Mouse (Mus musculus): ENCODE data around the gene Gata2. TPM values are rescaled to one million over a fixed set of nuclear protein-coding genes. Genes with fewer than 3 reads are reported as not detected.
"Not testable (repeated sequence)": the region's sequence is repeated elsewhere in the genome, so short reads cannot be mapped to it uniquely, and the experiment has no call there.

Gata2 gene
- total RNA-seq (2021) = 26.3 and 36.4 TPM in 2 replicates
- long read RNA-seq, experiment 1, transcript Gata2-201 (6 exons, 3,571 nt) = major isoform, 46 of 77 reads
- long read RNA-seq, experiment 1, transcript Gata2-202 (6 exons, 3,135 nt) = minor isoform, 15 of 77 reads
- long read RNA-seq, experiment 1, partial matches to known transcripts = 3 of 77 reads
- long read RNA-seq, experiment 1, other reads (novel, unspliced or antisense) = 13 of 77 reads
- long read RNA-seq, experiment 2, transcript Gata2-201 (6 exons, 3,571 nt) = major isoform, 40 of 66 reads
- long read RNA-seq, experiment 2, transcript Gata2-202 (6 exons, 3,135 nt) = minor isoform, 8 of 66 reads
- long read RNA-seq, experiment 2, partial matches to known transcripts = 18 of 66 reads
- long read RNA-seq, experiment 2, other reads (novel, unspliced or antisense) = 0 of 66 reads

DNA sequence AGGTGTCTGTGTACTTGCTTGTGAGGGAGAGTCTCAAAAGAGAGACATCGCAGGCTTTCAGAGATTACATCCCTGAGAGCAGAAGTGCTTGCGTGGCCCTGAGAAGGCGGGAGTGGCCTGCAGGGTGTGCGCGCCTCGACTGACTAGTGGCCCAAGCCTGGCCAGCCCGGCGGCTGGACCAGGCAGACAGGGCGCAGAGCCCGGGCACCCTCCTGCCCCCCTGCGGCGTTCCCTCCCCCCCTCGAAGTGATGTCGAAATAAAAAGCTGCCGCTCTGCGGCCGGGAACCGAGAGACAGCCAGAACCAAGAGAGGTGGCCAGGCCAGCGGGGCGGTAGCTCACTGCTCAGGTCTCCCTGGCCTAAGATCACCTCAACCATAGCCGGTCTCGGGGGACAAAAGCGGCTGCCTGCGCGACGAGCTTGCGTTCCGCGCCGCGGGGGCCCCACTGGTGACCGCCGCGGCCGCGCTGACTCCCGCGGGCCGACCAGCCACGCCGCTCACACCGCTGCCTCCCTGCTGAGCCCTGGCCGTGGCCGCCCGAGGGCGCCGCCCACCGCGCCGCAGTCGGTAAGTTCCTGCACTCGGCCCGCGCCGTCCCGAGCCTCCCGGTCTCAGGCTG lies at the start of gene Gata2:
Gene Gata2, plus strand, starts transcription at position 459 of the 620 bp plus-strand sequence.
- DNase-seq = peak; percentile 75

DNA sequence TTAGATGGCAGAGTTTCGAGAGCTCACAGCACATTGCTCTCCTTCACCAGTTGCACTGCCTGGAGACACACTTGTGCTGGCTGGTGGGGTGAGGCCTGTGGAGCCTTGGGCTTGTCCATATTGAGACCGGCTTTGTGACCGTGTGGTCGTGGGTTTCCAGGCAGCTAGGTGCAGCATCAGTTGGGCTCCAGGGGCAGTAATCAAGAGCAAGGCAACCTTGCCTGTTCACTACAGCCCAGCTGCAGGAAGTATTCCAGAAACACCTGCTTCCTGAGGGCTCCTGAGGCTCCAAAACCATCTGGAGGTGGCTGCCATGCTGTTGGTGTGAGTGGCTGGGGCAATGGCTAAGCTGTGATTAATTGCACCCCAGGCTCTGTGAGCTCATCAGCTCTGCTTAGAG lies 47.9 kb upstream of the Gata2 start:
- DNase-seq = no peak

DNA sequence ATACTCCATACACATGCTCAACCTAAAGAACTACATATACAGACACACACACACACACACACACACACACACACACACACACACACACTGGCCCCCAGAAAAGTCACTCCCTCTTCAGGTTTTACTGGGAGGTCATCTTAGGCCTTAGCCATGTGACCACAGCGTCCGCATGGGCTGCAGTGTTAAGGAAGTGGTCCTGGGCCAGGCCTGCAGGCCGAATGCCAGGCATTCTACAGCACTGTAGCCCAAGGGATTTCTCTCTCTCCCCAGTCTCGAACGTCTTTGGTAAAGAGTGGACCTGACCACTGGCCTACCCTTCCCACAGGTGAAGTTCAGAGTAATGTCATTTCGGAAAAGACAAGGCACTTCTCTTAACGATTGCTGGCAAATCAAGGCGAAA lies 47.1 kb upstream of the Gata2 start:
- DNase-seq = no peak

DNA sequence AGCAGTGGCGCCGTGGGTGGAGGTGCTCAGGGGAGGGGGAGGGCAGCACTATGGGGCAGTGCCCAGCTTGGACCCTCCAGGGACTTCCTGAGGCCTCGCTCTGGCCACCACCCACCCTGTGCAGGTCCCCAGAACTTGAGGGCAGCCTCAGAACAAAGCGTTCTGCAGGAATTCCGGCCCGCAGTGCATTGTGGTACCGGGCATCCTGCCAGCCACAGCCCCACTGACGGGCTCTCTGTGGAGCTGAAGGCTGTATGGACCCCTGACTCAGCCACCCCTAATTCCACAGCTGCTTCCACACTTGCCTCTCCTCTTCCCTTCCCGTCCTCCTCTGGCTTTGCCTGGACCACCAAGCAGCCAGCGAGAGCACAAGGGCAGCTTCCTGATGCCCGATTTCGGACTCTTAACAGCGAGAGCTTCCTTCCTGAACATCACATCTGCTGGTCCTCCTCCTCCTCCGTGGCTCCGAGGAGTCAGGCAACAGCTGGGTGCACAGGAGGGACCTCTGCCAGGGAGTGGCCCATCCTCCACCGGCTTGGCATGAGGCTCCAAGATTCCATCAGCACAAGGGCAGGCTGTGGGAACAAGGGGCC lies 46.2 kb upstream of the Gata2 start:
- DNase-seq = peak; percentile 77

DNA sequence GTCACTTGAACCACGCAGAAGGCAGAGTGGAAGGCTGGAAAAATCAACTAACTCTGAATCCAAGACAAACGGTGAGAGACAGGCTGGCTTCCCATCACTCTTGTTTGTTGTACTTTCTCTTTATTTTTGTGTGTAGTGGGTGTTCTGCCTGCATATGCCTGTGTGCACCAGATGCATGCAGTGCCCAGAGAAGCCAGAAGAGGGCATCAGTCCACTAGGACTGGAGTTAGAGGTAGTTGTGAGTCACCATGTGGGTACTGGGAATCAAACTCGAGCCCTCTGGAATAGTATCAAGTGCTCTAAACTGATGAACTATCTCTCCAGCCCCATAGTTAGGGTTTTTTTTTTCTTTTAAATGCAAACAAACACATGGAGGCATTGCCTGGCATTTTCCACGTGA lies 42.4 kb upstream of the Gata2 start:
- no peak for DNase-seq

GRCm38 (mm10) chr6:88152127-88152705 lies 41.5 kb upstream of the Gata2 start:
- peak; percentile 79 for DNase-seq

DNA sequence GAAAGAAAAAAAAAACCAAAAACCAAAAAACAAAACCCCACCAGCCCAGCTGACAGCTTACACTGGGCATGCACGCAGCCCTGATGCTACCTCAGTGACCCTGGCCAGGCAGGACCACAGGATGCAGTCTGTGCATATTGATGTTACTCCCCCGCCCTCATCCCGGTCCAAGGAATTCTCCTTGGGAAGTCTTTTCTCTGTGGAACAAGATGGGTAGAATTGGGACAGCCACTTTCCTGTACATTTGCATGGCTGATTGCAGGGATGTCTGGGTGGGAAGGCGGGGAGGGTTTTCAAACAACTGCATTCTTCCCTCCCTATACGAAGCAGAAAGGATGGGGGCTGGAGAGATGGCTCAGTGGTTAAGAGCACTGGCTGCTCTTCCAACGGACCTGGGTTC lies 40.7 kb upstream of the Gata2 start:
- DNase-seq = no peak

DNA sequence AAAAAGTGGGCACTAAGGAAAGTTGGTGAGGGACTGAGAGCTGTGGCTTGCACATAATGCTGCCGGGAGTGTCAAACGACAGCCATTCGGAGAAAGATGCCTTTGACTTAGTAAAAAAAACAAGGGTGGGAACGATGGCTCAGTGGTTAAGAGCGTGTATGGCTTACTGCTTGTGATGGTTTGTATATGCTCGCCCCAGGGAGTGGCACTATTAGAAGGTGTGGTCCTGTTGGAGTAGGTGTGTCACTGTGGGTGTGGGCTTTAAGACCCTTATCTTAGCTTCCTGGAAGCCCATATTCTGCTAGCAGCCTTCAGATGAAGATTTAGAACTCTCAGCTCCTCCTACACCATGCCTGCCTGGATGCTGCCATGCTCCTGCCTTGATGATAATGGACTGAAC lies 38.1 kb upstream of the Gata2 start:
- not testable (repeated sequence) for DNase-seq

- no peak for DNase-seq
These were observed 34.9 kb upstream of the Gata2 start for GRCm38 (mm10) chr6:88158790-88159189.

- no peak for DNase-seq
These were observed 27.6 kb upstream of the Gata2 start for GRCm38 (mm10) chr6:88166054-88166453.

GRCm38 (mm10) chr6:88174191-88174590 lies 19.5 kb upstream of the Gata2 start:
- no peak for DNase-seq

DNA sequence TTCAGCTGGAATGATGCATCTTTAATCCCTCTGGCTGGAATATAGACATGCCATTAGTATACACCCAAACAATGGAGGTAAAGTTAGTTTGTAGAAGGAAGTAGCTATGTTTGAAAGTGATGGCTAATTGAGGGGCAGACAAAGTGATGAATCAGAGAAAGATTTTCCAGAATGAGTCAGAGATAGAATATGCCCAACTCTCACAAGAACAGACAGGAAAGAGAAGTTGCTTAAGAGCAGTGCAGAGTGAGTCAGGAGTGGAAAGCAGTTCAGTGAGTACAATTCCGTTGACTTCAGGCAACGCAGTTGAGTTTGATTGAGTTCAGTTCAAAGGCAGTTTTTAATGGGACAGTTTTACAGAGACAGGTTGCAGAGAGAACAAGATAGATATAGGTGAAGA lies 19.0 kb upstream of the Gata2 start:
- DNase-seq = no peak

GRCm38 (mm10) chr6:88184671-88185070 lies 9.0 kb upstream of the Gata2 start:
- no peak for DNase-seq

- no peak for DNase-seq
These were observed 5.5 kb upstream of the Gata2 start for GRCm38 (mm10) chr6:88188148-88188547.

GRCm38 (mm10) chr6:88189312-88190042 lies 4.2 kb upstream of the Gata2 start:
- DNase-seq = peak; percentile 87

DNA sequence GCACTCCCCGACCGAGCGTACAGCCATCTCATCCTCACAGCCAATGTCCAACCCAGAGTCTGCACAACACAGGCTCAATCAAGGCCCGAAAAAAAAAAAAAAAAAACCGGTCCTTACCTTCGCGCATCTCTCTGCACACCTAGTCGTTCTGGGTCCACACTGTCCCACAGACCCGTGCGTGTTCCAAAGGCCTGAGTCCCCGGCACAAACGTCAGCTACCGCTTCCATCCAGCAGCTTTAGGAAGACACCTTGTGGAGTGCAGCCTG lies 3.7 kb upstream of the Gata2 start:
- DNase-seq = no peak

- no peak for DNase-seq
These were observed 3.2 kb upstream of the Gata2 start for GRCm38 (mm10) chr6:88190310-88191023.

DNA sequence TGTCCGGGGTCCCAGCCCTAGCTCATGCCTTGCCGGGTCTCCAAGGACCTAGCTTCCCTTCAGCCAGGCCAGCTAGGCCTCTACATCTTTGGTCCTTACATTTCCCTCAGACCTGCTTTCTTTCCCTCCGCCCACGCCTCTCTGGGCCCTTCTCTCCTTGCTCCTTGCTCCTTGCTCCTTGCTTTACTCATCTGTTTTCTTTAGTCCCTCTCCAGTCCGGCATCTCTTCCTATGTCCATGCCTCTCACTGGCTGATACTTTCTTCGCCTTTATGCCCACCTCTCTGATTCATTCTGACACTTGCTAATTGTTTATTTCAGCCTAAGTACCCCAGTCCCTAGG lies 2.7 kb upstream of the Gata2 start:
- DNase-seq = no peak

- DNase-seq = no peak
These were observed 2.1 kb upstream of the Gata2 start for GRCm38 (mm10) chr6:88191411-88192070.

DNA sequence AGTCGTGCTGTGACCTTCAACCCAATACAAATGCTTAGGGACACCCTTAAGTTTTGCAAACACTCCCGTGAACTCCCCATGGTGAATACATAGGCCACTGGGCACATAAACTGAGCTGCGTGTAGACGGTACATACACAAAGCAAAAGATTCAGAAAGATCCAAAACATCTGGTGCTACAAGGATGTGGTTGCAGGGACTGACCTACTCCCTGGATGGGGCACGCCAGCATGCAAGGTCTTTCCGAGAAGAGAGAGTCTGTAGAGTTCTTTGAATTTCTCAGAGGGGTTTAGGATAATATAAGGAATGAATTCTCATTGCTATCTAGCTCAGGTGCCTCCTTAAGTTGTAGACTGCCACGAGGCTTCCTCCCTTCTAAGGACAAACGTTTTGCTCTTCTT lies 935 bp upstream of the Gata2 start:
- no peak for DNase-seq

Measured in adrenal gland, postnatal 14 days (tissue).